Mouse (Mus musculus): ENCODE data around the gene Slc22a17.

The Slc22a17 gene

DNA sequence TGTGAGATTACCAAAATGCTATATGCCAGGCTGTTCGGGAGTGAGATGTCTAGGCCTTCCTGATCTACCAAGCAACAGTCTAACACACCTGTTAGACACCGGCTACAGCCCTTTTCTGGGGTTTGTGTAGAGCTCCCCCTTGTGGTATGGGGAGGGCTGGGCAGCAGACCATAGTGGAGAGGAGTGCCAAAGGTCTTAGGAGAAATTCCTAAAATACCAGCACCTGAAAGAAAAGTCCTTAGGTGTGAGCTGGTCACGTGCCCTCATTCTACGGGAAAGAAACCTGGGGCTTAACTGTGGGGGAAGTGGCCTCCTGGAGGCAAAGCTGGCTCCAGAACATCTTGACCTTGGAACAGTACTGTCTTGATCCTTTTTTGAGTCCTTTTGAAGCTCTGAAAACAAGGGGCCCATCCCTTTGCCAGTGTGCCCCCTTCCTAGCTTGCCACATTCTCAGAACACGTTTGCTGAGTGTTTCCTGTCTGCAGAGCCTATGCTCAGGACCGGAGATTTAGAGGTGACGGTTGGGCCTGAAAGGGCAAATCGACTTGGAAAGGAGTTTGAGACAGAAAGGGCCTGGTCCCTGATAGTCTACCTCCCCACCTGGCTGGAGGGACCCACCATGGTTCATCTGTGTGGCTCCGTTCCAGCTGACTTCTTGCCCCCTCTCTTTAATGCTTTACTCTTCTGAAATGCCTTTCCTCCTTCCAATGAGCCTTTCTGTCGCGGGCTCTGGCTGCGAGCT, 26.7 kb upstream of the Slc22a17 start:
- DNase-seq (ENCODE audit: low read depth, low spot score) = no peak

DNA sequence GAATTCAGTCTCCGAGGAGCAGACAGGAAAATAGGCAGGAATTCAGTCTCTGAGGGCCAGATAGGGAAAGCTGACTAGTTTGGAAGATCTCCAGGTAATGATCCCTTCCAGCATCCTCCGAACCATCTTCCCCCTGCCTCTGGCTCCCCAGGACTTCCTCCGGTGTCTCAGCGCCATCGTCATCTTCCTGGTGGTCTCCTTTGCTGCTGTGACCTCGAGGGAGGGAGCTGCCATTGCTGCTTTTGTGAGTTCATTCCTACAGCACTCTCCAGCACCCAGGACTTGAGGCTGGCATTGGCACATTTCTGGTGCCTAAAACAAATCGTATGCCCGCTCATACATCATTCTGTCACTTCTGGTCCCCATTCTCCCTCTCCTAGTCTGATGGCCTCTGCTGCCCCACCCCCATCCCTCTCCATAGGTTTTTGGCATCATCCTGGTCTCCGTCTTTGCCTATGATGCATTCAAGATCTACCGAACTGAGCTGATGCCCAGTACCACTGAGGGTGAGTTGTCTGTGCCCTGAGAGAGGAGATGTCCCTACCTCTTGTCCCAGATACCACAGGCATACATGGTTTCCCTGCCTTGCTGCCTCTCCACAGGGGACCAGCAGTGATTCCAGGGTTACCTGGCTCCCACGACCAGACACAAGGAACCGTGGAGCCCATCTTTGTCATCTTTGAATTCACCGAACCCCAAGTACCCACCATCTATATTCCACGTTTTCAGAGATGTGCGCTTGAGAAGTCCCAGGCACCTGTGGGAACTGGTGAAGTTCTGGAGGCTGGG, 25.7 kb upstream of the Slc22a17 start:
- no peak for DNase-seq (ENCODE audit: low read depth, low spot score)

DNA sequence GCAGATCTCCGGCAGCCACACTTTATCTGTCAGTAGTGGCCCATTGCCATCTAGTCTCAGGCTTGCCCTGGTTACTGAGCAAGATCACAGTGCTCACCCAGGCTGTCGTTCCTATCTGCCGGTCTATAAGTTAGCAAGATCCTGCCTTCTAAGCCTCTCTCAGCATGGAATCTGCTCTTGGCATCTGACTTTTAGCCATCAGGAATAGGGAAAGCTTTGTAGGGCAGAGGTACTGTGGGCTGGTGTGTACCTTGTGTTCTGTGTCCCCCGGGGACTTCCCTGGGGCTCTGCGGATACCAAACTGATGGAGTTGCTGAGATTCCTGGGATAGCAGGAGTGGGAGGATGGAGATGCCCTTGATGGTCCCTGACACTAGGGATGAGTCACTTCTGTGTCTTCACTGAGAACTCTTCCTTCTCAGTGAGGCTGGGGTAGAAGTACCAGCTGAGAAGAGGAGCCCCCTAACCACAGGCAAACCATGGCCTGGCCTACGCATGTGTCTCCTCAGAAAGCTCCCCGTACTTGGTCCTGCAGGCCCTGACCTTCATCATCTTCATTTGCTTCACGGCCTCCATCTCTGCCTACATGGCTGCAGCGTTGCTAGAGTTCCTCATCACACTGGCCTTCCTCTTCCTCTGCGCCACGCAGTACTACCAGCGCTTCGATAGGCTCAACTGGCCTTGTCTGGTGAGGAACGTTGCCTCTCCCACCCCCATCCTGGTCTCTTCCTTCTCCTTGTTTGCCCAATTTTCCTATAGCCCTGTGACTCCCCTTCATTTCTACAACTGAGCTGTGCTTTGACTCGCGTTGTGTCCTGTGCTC, 24.6 kb upstream of the Slc22a17 start:
- DNase-seq (ENCODE audit: low read depth, low spot score) = no peak

DNA sequence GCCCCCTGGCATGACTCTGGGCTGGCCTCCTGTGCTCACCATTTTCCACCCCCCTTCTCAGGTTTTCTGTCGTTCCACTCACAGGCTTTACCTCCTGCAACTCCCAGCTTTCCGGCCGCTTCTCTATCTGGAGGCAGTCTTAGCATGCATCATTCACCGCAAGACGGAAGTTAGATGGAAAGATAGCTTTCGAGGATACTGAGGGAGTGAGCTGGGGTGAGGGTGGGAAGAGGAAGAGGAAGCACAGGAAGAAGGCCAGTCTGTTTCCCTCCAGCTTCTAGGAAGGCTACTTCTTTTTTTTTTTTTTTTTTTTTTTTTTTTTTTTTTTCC, 23.9 kb upstream of the Slc22a17 start:
- no peak for DNase-seq (ENCODE audit: low read depth, low spot score)

DNA sequence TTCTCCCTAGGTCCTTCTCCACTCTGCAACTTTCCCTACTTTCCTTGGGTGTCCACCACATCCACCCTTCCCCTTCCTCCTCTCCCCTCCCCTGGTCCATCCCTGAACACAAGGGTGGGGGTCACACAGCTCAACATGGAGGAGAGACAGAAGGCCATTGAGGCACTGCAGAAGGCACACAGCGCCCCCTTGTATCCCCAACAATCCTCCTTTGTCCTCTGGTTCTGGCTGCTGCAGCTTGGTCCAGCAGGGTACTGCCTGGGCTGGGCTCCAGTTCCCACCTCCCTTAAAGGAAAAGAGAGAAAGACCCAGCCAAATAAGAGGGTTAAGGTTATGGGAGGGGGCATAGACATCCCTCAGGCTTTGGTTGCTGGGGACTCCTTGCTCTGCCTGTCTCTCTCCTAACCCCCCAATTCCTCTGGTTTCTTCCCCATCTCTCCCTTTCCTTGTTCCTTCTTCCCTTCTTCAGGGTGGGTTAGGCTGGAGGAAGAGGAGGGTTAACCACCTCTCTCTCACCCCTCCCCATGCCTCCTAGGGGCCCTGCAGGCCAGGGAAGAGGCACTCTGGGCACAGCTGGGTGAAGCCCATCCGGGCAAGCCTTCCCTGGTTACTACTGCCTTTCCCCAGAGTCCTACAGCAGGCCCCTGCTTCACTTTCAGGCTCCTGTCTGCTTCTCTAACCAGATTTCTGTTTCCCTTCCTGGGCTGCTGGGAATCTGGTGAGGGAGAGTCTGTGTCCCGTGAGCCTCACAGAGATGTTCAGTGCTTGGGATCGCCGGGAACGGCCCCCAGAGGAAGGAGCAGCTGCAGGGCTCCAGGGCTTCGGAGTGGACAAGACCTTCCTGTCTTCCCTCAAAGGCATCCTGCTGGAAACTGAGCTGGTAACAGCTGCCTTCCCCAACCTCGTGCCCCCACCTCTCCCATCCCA, 23.2 kb upstream of the Slc22a17 start, which contains the start of gene Cmtm5:
Gene Cmtm5, plus strand, starts transcription at position 358 of the 927 bp plus-strand sequence.
- no peak for DNase-seq (ENCODE audit: low read depth, low spot score)

DNA sequence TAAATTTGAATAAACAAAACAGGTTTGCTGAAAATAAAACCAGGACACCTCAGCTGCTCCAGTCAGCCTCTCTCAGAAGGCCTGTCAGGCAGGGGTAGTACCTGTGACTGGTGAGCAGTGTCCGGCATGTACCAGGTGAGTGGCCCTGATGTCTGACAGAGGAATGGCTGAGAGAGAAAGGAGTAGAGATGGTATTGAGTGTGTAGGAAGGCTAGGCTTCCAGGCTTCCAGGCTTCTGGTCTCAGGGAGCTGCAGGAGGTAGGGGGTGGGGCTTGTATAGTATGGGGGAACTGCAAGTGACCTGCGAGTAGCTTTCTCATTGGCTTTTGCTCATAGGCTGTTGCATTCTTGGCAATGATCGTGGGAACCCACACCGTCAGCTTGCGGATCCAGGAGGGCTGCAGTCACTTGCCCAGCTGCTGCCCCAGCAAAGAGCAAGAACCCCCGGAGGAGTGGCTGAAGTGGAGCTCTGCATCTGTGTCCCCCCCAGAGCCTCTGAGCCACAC, 19.8 kb upstream of the Slc22a17 start, which contains the start of gene Il25:
Gene Il25, plus strand, starts transcription at position 51 of the 506 bp plus-strand sequence.
- no peak for DNase-seq (ENCODE audit: low read depth, low spot score)

DNA sequence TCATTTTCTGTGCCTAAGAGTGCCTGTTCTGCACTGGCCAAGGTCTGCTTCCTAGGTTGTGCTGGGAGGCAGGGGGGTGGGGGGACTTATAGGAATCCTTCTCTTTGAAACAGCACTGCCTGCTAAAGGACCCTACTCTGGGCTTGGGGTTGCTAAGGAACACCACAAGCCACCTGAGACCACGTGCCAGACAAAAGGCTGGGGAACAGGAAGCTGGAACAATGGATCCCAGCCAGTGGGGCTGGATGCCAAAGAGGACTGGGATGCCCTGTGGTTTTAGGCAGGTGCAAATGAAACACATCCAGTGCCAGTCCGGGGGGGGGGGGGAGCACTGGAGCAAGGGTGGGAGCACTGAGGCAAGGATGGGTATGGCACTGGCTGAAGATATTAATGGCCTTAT, 17.5 kb upstream of the Slc22a17 start:
- DNase-seq (ENCODE audit: low read depth, low spot score) = no peak

DNA sequence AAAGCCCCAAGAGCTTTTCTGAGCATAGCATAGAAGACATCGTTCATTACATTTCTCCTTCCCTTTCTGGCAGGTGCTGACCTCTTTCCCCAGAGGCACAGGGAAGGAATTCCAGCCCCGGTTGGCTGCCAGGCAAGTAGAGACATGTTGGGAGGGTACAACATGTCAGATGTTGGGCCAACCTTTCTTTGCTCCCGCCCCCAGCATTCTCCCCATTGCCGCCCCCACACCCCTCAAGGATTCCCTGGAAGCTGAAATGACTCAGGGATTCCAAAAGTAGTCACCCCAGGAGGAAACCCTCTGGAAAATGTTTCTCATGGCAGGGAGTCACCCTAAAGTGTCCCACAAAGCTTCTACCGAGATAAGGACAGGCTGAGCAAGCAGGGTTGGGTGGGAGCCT, 16.9 kb upstream of the Slc22a17 start:
- DNase-seq (ENCODE audit: low read depth, low spot score) = no peak

DNA sequence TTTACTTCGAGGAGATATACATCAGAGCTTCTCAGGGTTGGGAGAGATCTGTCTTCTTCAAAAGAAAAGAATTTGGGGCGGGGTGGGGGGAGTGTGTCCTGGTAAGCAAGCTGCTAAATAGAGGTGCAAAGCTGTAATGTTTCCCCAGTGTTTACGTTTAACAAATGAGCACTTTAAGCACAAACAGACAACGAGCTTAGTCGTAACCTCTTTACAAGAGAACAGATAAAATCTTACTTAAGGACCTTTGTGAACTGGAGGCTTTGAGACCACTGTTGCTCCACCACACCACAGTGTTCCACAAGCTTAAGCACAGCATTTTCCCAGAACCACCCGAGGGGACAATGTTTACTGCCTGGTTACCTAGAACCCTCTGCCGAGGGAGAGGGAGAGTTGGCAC, 14.4 kb upstream of the Slc22a17 start:
- DNase-seq (ENCODE audit: low read depth, low spot score) = no peak

DNA sequence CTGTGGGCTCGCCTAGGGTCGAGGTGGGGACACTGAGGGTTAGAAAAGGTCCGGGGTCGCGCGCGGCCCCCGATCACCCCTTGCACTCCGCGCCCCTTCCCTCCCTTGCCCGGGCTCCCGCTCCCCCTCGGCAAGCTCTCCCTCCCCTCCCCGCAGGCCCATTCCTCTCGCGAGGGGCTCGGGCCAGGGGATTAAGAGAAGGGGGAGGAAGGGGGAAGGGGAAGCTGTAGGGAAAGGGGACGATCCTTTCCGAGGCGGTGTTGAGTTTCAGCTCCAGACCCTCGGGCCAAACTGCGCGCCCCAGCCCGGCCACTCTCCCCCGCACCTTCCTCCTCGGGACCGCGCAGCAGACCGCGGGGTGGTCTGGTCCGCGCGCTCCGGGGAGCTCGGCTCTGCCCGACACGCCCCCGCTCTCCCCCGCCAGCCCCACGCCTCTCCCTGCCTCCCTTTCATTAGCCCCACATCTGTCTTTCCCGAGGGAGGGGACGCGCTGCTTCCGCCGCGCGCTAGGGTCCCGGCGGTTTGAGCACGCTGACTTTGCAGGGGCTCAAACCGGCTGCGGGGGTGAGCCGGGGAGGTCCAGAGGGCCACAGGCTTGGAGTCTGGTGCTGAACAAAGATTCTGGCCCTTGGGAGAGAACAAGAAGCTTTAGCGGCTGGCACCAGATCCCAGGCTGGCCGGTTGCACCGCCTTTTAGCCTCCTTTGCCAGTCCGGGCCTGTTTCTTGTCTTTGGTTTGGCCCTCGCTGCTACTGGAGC, 13.6 kb upstream of the Slc22a17 start:
- DNase-seq (ENCODE audit: low read depth, low spot score) = no peak

DNA sequence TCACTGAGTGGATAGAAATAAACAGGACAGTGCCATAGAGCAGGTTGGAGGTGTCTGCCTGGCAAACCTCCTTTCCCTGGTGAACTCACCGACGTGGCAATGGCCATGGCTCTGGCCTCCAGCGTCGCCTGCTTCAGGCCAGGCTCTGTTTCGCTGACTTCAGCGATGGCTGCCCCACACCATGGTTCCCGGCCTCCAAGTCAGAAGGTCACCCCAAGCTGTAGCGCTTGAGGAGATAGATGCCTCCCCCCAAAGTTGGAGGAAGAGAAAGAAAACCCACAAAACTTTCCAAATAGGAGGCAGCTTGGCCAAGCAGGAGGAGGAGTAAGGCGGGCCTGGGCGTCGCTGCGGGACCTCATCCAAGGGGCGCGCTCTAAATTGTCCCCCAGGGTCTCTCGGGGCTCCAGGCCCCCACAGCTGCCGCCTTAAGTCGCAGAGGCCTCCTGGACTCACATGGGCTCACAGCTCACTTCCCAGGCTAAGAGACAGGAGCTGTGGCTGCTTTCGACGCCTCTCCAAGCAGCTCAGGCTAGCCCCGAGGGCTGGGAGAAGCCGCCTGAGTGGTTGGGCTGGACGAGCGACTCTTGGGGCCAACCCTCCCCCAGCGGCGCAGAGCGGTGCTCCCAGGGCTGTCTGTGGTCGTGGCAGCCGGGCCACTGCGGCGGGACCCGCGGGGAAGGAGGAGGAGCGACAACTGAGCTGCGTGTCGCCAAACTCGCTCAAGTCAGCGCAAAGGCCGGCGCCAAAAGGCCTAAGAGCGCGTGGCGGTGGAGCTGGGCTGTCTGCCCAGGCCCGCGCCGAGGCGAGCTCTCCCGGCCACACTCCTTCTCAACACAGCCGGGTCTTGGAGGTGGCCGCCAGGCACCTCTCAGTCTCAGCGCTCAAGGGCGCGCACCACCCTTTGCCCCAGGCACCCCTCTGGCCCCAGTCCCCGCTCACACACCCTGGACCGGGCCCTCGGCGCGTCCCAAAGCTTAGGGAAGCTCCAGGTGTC, 12.7 kb upstream of the Slc22a17 start, which contains the start of gene Efs:
Gene Efs, minus strand, starts transcription at position 778 of the 994 bp plus-strand sequence.
- DNase-seq (ENCODE audit: low read depth, low spot score) = no peak

DNA sequence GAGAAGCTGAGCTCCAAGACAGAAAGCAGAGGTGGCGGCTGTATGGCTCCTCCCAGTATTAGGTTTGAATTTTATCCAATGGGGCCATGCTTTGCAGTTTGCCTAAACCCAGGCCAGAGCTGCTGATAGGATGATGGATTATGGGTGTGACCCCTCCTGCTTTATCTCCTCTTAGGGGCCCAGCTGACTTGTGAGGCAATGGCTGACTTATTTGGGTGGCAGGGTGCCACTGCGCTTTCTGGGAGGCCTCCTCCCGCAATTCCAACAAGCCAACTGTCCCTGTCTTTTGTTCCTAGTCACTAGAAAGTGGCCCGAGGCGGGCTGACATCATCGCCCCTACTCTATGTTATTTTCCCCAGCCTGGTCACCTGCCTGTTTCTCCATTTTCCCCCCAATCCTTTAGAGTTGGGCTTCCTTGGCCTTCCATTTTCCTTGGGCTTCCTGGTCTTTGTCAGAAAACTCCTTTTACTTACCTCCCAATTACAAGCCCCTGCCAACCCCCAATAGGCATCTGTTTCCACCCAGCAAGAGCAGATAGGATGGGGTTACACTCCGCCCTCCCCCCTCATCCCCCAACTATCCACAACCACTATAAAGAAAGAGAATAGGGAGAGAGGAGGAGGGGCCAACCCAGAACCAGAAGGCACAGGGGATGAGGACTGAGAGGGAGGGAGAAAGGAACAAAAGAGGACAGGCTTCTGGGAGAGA, 11.9 kb upstream of the Slc22a17 start:
- no peak for DNase-seq (ENCODE audit: low read depth, low spot score)

DNA sequence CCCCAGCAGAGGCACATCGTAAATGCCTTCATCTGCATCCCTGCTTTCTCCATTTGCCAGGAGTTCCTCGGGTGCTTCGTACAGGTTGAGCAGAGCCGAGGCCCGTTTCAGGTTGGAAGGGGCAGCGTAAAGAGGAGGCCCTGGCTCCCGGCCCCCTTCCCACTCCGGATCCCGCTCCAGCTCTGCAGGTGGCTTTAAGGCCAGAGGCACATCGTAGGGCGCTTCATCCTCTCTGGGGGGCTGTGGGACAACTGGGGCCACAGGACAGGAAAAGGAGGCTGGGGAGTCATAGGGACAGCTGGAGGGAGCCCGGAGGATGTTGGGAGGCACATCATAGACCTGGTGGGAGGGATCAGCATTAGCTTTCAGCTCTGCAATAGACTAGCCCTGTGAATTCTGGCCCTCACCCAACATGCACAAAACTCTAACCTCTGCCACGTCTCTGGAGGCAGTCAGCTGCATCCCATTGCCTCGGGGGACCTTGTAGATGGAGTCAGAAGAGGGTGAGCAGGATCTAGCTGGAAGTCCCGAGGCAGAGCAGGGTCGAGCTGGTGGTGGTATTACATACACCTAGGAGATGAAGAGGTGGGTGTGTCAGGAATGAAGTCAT, 7.2 kb upstream of the Slc22a17 start:
- no peak for DNase-seq (ENCODE audit: low read depth, low spot score)

DNA sequence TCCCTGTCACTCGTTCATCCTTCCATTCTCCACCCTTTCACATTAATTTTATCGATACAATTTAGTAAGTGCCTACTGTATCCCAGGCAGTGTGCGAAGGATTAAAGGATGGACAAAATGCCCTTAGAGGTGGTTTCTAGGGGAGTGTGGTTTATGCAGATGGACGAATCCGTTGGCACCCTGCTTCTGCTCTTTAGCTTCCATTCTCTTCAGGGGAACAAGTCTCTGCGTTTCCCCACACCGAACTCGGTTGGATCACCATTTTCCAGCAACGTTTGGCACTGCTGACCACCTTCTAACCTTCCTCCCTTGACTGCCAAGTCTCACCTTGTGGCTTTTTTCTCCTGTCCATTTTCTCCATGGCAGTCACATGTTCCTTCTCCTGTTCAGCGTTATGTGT, 411 bp upstream of the Slc22a17 start:
- DNase-seq (ENCODE audit: low read depth, low spot score) = no peak

DNA sequence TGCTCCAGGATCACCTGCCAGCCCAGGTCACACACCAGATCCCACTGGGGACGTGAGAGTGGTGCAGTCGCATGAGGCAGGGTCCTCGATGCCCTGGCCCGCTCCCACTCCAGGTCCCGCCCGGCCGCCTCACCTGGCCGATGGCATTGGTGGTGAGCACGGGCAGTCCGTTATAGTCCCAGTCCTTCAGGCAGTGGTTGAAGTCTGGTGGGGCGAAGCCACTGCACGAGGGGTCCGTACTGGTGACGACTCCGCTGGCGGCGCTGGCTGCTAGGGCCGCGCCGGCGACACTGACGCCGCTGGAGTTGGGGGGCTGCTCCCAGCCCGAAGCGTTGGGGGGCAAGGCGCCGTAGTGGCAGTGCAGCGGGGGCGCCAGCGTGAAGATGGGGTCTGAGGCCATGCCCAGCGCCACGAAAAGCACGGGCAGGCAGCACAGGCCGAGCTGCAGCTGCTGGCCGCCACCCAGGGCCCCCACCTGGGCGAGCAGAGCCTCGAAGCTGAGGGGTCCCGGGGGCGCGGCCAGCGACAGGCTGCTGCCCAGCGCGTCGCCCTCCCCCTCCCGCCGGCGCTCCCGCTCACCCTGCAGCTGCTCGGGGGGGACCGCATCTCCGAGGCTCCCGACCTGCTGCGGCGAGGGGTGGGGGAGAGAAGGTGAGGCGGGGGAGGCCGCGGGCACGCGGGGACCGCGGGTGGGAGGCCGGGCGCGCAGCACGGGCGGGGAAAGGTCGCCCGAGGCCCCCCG, 652 bp downstream of the Slc22a17 start:
- no peak for DNase-seq (ENCODE audit: low read depth, low spot score)

DNA sequence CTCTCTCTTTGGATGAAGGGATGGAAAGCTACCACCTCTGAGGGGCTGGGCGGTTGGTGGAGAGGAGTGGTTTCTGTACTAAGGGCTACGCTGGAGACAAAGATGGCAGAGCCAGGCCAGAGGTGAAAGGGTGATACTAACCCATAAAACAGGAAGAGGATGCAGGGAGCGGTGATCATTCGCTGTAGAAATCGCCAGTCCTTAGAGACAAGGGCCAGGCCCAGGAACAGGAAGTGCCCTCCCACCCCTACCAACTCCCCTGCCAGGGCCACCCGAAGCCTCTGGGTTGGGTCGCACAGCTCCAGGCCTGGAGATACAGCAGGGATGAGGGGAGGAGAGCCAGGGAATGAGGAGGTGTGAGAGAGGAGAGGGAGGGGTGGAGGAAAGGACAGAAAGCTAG, 4.2 kb downstream of the Slc22a17 start:
- no peak for DNase-seq (ENCODE audit: low read depth, low spot score)

DNA sequence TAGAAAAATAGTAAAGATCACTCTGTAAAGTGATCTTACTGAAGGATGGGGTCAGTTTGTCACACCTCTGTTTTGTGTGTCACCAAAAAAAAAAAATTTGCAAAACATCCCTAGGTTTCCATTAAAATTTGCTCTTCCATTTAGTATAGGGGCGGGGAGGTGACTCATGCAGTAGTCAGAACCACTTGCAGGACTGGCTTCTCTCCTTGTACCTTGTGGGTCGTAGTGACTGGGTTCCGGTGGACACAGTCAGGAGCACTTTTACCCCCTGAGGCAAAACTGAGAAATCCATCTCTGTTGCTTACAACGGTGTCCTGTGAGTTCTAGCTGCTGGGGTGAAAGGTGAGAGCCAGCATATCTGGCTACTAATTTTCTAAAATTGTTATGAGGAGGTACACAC, 9.3 kb downstream of the Slc22a17 start:
- no peak for DNase-seq (ENCODE audit: low read depth, low spot score)
